Comparison of ENCODE assay signal across 19 mouse cellular contexts in the genomic region with DNA sequence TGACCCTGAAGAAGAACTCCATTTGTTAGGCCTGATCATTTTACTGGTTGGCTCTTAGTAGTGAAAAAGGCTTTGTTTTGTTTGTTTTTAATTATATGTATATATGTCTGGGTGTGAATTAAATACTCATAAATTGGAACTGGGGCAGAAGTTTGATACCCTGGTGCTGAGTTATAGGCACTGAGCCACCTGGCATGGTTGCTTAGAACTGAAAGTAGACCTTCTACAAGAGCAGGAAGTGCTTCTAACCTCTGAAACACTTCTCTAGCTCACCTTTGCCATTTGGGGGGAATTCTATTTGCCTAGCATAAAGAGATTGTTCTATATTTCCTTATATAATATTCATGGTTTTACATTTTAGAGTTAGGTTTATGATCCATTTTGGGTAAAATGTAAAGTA. TPM values are rescaled to one million over a fixed set of nuclear protein-coding genes. Genes with fewer than 3 reads are reported as not detected.
A peak's percentile ranks its signal among the peaks of the same experiment; 100 is the strongest.
DNase-seq lines count a peak whose midpoint lies in the region; ATAC-seq lines count a peak whose summit lies in the region.
"Had no signal": no experiment of that assay in that cellular context is flagged by ENCODE, and none has a peak within 500 bp of the region (broad histone marks: within the 10 kb centered on the region; RNA-seq: fewer than 3 reads in every experiment).

No protein-coding gene starts in this region.

- no peaks in the 10 kb centered on the region for H3K36me3 ChIP-seq in splenic B cell, adult 2 months (ENCODE audit: control insufficient read depth, insufficient read depth, low read length, poor library complexity, severe bottlenecking)
- H3K36me3 ChIP-seq: embryonic facial prominence, embryonic 10.5 days; heart, embryonic 13.5 days; hindbrain, embryonic 12.5 days had no signal

- no peaks in the 10 kb centered on the region for H3K27me3 ChIP-seq in splenic B cell, adult 2 months (ENCODE audit: control insufficient read depth, insufficient read depth, low read length, poor library complexity, severe bottlenecking)
- H3K27me3 ChIP-seq: heart, embryonic 13.5 days; hindbrain, embryonic 12.5 days had no signal

- peak; percentile 42 for DNase-seq in heart, adult 11 months
- DNase-seq in heart, adult 18-20 months: no peak
- DNase-seq in B cell, adult 2 months: peak; percentile 7 to 18
- DNase-seq in splenic B cell, adult 2 months (ENCODE audit: low read depth, low spot score): peak; percentile 34
- DNase-seq in retina, embryonic 14.5 days (ENCODE audit: low spot score): no peak
- DNase-seq in cerebellum, postnatal 10 days: no peak
- DNase-seq: adrenal gland, postnatal 10 days; cerebellum, adult 11 months; cerebellum, adult 9-10 months; cerebellum, postnatal 36 days; heart, postnatal 36 days; kidney, adult 11 months; kidney, adult 9 months had no signal

- ATAC-seq in CD4-positive, CD25-positive, alpha-beta regulatory T cell, adult 4 months: peak; percentile 69
- ATAC-seq: forebrain, embryonic 14.5 days; hindbrain, embryonic 16.5 days had no signal

RNA-seq across cellular contexts. Expression of gene Mpp5, which starts 13.3 kb away (rescaled TPM):
- 10 to 100 TPM; 12.7 to 14.9 TPM for total RNA-seq in heart, adult 18-20 months (2021)
- 10 to 100 TPM; 14.3 to 18.0 TPM for polyA plus RNA-seq in CD4-positive, CD25-positive, alpha-beta regulatory T cell, adult 4 months (2017; shearing (Covaris generic))

Comparison
In these comparisons a context has a peak if more than half of its experiments do, and no peak if none do; other contexts are left out.
1. DNase-seq: peak in heart, adult 11 months (single experiment), B cell, adult 2 months (2 of 2) and splenic B cell, adult 2 months (single experiment); none in heart, adult 18-20 months (0 of 2), retina, embryonic 14.5 days (single experiment) and cerebellum, postnatal 10 days (0 of 2).